Mouse (Mus musculus) stomach, embryonic 15.5 days (tissue): ENCODE measurements at regions not wholly inside any gene's neighbourhood (a gene's known extent, or its start where the extent isn't known, plus 50 kb on each side); places are given as distances from the start of the nearest gene placed in this dataset.

Experiments used
- ATAC-seq: fragments of 200-750 bp; cut with Nextera tagmentation; 2 replicates; pipeline ENCODE4 v1.8.0; 2017; ENCODE audit warnings: low read depth, moderate number of reproducible peaks, moderate TSS enrichment; ENCODE audit not compliant: insufficient read depth, low FRiP score
- H3K27ac ChIP-seq: fragments of 300-500 bp; sonication (generic); 2 replicates; pipeline ENCODE4 v1.5.1; 2015; ENCODE audit warnings: mild to moderate bottlenecking, inconsistent platforms
- H3K27me3 ChIP-seq: fragments of 300-500 bp; sonication (generic); replicated peaks from 2 replicates; pipeline ENCODE4 v1.6.1; 2015; ENCODE audit warnings: inconsistent platforms
- H3K36me3 ChIP-seq: fragments of 300-500 bp; sonication (generic); 2 replicates; pipeline ENCODE4 v1.6.1; 2015; ENCODE audit warnings: inconsistent platforms
- H3K4me1 ChIP-seq: fragments of 300-500 bp; sonication (generic); 2 replicates; pipeline ENCODE4 v1.6.1; 2015; ENCODE audit warnings: inconsistent platforms
- H3K4me2 ChIP-seq: fragments of 300-500 bp; sonication (generic); 2 replicates; pipeline ENCODE4 v1.6.1; 2015; ENCODE audit warnings: mild to moderate bottlenecking, inconsistent platforms
- H3K4me3 ChIP-seq: fragments of 300-500 bp; sonication (generic); replicated peaks from 2 replicates; pipeline ENCODE4 v1.5.1; 2015; ENCODE audit warnings: inconsistent platforms
- H3K9ac ChIP-seq: fragments of 300-500 bp; sonication (generic); 2 replicates; pipeline ENCODE4 v1.6.1; 2015; ENCODE audit warnings: inconsistent platforms
- H3K9me3 ChIP-seq: fragments of 300-500 bp; sonication (generic); 2 replicates; pipeline ENCODE4 v1.6.1; 2016; ENCODE audit warnings: inconsistent platforms
- WGBS: fragments of 180-500 bp; shearing (Covaris S2); methylation state at CpG from one replicate; pipeline ENCODE4 v1.1.7; 2015; 5-methylcytosine and 5-hydroxymethylcytosine counted together

DNA sequence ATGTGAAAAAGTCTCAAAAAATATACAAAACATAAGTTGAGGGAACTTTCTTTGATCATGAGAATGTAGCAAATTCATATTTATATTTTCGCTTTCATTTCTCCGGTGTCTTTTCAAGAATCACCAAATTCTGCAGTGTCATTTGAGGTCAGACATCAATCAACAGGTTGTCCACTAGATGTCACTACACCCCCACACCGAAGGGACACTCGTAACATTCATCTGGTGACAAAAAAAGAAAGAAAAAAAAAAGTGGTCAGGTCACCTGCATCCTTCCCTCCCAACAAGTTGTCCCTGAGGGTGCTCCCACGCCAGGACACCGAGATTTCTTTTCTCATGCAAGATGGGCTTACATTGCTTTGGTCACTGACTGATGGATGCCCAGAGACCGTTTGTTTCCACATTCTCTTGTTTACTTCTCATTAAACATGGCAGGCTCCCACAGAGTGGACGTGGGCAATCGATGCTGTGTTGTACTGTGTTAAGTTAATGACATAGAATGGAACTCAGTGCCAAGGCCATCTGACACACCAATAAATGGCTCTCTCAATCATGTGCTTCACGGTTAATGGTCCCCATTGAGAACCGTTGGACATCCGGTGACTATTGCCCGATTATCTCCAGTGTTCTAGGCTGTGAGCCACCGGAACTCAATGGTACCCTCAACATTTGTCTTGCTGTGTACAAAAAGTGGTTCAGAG is 199.1 kb upstream of the Gadl1 start:
- Histone ChIP-seq H3K27me3 (no peaks in the 10 kb centered on the region), H3K9ac (no peak overlapping the region), H3K36me3 (no peaks in the 10 kb centered on the region), H3K4me1 (peaks cover 6% of the 10 kb centered on the region; the same call in 1 of the 2 replicates), H3K4me3 (no peak overlapping the region), H3K4me2 (no peak overlapping the region), H3K9me3 (no peaks in the 10 kb centered on the region), H3K27ac (no peak overlapping the region)
- no peak for ATAC-seq
- WGBS = 85% methylated on average over 14 of the region's 14 CpGs

DNA sequence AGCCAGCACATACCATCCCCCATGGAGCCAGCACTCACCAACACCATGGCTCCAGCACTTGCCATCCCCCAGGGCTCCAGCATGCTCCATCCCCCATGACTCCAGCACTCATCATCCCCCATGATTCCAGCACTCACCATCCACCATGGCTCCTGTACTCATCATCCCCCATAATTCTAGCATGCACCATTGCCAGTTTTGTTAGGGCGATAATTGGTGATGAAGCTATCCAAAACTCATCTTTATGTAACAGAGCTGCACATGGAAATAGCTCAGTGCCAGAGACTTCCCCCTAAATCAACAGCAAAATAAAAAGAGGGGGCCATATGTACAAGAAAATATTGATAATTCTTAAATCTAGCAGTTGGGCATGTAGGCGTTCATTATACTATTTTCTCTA is 188.9 kb upstream of the Gadl1 start:
- H3K36me3 ChIP-seq = no peaks in the 10 kb centered on the region
- no peaks in the 10 kb centered on the region for H3K4me1 ChIP-seq
- no peak overlapping the region for H3K4me2 ChIP-seq
- H3K4me3 ChIP-seq = no peak overlapping the region
- no peak overlapping the region for H3K9ac ChIP-seq
- no peak overlapping the region for H3K27ac ChIP-seq
- WGBS = 91% methylated on average over 2 of the region's 2 CpGs
- no peak for ATAC-seq
- no peaks in the 10 kb centered on the region for H3K9me3 ChIP-seq
- H3K27me3 ChIP-seq = no peaks in the 10 kb centered on the region

DNA sequence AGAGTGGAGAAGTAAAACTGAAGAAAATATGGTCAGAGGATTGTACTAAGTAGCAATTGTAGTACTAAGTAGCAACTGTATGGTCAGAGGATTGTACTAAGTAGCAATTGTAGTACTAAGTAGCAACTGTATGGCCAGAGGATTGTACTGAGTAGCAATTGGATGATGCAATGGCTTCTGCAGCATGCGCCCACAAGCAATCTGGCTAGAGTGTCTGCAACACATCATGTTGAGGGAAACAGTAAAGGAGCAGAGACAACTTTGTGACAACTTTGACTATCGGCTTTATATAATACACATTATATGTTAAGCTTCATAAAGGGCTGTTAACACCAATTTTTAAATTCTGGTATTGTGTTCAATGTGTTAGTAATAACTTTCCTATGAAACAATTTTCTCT is 188.4 kb upstream of the Gadl1 start:
- no peak for ATAC-seq
- no peaks in the 10 kb centered on the region for H3K27me3 ChIP-seq
- H3K4me2 ChIP-seq = no peak overlapping the region
- no peak overlapping the region for H3K9ac ChIP-seq
- no peaks in the 10 kb centered on the region for H3K9me3 ChIP-seq
- no peak overlapping the region for H3K4me3 ChIP-seq
- H3K27ac ChIP-seq = no peak overlapping the region
- 96% methylated on average over 2 of the region's 2 CpGs for WGBS
- H3K36me3 ChIP-seq = no peaks in the 10 kb centered on the region
- H3K4me1 ChIP-seq = no peaks in the 10 kb centered on the region

DNA sequence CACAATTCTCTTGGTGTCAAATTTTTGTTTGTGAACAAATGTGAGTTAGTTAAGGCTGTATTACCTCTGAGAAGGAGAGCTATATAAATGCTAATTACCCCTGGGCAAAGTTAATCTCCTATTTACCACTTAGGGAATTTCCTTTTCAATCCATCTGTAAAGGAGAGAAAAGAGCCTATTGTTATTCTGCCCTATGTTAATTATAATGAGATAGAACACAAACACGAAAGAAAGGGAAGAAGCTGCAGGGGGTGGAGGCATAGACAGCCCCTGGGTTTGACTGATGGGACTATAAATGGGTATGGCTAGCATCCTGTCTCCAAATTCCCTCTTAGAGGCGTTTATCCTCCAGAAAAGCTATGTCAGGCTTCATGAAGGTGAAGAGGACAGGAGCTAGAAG is 185.2 kb upstream of the Gadl1 start:
- WGBS = 52% methylated on average over 2 of the region's 2 CpGs
- Histone ChIP-seq H3K27ac (no peak overlapping the region), H3K9me3 (no peaks in the 10 kb centered on the region), H3K4me3 (no peak overlapping the region), H3K4me2 (no peak overlapping the region), H3K27me3 (no peaks in the 10 kb centered on the region), H3K36me3 (no peaks in the 10 kb centered on the region), H3K9ac (no peak overlapping the region), H3K4me1 (no peaks in the 10 kb centered on the region)
- no peak for ATAC-seq

DNA sequence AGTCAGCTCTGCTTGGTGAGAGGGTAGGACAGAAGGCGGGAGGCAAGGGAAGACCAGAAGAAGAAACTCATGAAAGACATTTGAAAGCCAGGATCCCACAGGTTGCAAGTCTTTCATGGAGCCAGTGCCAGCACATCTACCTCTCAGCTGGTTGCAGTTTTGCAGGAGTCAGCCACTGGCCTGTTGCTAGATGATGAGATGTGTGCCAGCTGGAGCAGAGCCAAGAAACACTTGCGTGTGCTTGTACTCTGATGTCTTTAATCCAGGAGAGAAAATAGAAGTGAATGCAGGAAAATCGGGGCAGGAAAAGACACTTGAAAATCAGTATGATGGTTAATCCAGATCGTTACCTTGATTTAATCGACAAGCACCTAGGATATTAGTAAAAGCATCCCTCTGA is 181.9 kb upstream of the Gadl1 start:
- Histone ChIP-seq H3K4me3 (no peak overlapping the region), H3K27ac (no peak overlapping the region), H3K4me1 (no peaks in the 10 kb centered on the region), H3K9me3 (no peaks in the 10 kb centered on the region), H3K36me3 (no peaks in the 10 kb centered on the region), H3K27me3 (no peaks in the 10 kb centered on the region), H3K4me2 (no peak overlapping the region), H3K9ac (no peak overlapping the region)
- ATAC-seq = no peak
- 52% methylated on average over 5 of the region's 5 CpGs for WGBS

DNA sequence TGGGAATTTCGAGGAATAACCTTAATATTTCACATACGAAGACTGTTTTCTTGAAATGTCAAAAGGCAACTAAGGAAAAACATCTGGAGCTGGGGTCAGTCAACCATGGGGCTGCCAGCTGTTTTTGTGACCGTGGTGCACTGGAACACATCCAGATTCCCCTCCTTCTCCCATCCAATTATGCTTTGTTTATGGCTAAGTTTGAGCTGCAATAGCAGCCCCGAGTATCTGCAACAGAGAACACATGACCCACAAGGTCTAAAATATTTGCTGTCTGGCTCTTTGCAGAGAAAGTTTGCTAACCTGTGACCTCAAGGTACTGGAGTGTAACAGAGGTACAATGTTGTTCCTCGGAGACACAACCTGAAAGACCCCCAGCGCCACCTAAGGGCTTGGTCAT is 177.7 kb upstream of the Gadl1 start:
- Histone ChIP-seq H3K36me3 (no peaks in the 10 kb centered on the region), H3K27ac (no peak overlapping the region), H3K4me2 (no peak overlapping the region), H3K9me3 (no peaks in the 10 kb centered on the region), H3K4me3 (no peak overlapping the region), H3K9ac (no peak overlapping the region), H3K4me1 (no peaks in the 10 kb centered on the region), H3K27me3 (no peaks in the 10 kb centered on the region)
- ATAC-seq = no peak; the same call in 1 of the 2 replicates
- WGBS = 35% methylated on average over 6 of the region's 6 CpGs

DNA sequence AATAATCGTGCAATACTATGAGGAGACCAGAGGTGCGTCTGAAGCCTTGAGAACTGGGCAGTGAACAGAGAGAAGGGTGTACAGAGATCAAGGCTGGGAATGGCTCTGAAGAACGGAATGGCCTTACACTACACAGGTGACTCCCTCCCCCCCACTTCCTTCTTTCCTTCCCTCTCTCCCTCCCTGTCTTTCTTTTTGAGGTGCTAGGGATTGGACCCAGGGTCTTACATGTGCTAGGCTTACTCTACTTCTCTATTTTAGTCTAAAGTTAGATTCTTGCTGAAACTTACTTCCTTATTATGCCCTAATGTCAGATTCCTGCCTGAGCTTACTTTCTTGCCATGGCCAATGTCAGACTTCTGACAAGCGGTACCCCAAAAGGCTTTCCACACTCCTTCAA is 176.2 kb upstream of the Gadl1 start:
- H3K27me3 ChIP-seq = no peaks in the 10 kb centered on the region
- ATAC-seq = no peak
- no peak overlapping the region for H3K27ac ChIP-seq
- H3K9me3 ChIP-seq = no peaks in the 10 kb centered on the region
- H3K36me3 ChIP-seq = no peaks in the 10 kb centered on the region
- 89% methylated on average over 4 of the region's 4 CpGs for WGBS
- H3K4me2 ChIP-seq = no peak overlapping the region
- H3K9ac ChIP-seq = no peak overlapping the region
- no peaks in the 10 kb centered on the region for H3K4me1 ChIP-seq
- H3K4me3 ChIP-seq = no peak overlapping the region

DNA sequence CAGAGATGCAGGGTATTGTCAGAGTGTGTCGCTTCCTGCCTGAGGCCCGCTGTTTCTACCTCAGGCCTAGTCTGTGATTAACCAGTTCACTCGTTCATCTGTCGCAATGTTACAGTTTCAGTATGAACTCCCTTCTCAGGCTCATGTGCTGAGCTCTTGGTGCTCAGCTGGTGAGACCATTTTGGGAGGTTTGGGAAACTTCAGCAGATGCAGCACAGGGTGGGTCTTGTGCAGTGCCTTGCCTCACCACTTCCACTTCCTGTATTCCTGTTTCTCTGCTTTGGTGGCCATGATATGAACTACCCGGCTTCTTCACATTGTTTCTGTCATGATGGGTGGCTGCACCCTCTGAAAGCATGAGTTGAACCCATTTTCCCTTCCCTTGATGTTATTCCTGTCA is 169.3 kb upstream of the Gadl1 start:
- ATAC-seq = no peak
- H3K4me2 ChIP-seq = no peak overlapping the region

DNA sequence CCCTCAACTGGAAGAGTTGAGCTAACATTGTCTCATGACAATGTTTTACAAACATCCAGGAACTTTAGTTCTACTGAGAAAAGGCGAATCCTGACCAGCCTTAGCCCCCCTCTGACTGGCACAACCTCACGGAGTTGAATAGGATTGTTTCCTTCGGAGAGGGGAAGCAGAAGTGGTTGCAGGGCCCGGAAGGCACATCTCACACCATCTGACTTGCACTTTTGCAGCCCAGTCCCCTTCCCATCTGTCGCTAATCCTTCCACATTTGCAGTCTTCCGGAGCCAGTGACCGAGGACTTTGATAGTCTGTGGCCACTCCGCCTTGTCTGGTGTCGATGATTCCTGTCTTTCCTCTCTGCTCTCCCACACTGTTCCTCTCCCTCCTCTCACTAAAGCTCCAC is 162.8 kb upstream of the Gadl1 start:
- no peak overlapping the region for H3K4me2 ChIP-seq
- no peak overlapping the region for H3K27ac ChIP-seq
- no peaks in the 10 kb centered on the region for H3K9me3 ChIP-seq
- 69% methylated on average over 9 of the region's 9 CpGs for WGBS
- no peaks in the 10 kb centered on the region for H3K36me3 ChIP-seq
- H3K4me3 ChIP-seq = no peak overlapping the region
- no peaks in the 10 kb centered on the region for H3K27me3 ChIP-seq
- ATAC-seq = no peak
- no peak overlapping the region for H3K9ac ChIP-seq
- H3K4me1 ChIP-seq = no peaks in the 10 kb centered on the region

More for the DNA sequence above, 169.3 kb upstream of the Gadl1 start:
- 83% methylated on average over 5 of the region's 5 CpGs for WGBS
- Histone ChIP-seq H3K9ac (no peak overlapping the region), H3K4me3 (no peak overlapping the region), H3K9me3 (no peaks in the 10 kb centered on the region), H3K4me1 (no peaks in the 10 kb centered on the region), H3K27me3 (no peaks in the 10 kb centered on the region), H3K27ac (no peak overlapping the region), H3K36me3 (no peaks in the 10 kb centered on the region)

DNA sequence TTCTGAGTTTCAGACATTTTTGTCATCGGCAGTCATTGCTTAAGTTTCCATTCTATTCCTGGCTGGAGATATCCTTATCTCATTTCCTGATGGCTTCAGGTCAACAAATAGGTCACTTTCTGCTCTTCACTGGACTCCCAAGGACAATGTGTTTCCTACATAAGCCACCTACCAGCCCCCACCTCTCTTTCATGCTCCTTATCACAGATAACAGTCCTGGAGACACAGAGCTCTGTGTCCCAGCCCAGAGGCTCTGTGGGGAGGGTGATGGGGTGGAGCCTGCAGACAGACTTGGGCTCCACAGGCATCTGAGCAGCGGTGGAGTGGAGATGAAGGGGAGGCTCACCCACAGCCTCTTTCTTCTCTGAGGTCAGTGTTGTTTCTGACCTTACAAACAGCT is 148.8 kb upstream of the Gadl1 start:
- Histone ChIP-seq H3K36me3 (no peaks in the 10 kb centered on the region), H3K4me3 (no peak overlapping the region), H3K4me2 (no peak overlapping the region), H3K9ac (no peak overlapping the region), H3K4me1 (peaks cover 3% of the 10 kb centered on the region; the same call in 1 of the 2 replicates), H3K27me3 (no peaks in the 10 kb centered on the region), H3K9me3 (no peaks in the 10 kb centered on the region), H3K27ac (no peak overlapping the region)
- WGBS = 10% methylated on average over 2 of the region's 2 CpGs
- 0 out of 2 replicates have a peak, but pooled peaks have one; percentile 25 for ATAC-seq

DNA sequence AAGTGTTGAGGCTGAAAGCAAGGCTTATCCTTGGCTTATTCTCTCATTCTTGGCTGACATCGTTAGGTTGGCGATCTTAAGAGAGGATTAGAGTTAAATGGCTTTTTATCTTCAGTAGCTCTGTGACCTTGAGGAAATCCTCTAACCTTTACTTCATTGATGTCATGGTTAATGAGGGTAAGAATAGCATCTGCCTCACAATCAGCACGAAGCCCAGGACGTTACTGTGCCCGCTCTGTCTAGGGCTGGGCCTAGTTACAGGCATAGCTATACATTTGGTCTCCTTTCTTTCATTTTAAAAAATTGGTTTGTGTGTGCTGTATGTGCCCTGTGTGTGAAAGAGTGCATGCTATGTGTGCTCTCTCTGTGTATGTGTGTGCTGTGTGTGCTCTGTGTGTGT is 145.1 kb upstream of the Gadl1 start:
- WGBS = 68% methylated on average over 5 of the region's 5 CpGs
- H3K9me3 ChIP-seq = no peaks in the 10 kb centered on the region
- no peaks in the 10 kb centered on the region for H3K36me3 ChIP-seq
- no peak overlapping the region for H3K9ac ChIP-seq
- H3K4me2 ChIP-seq = no peak overlapping the region
- no peak for ATAC-seq
- no peak overlapping the region for H3K4me3 ChIP-seq
- H3K27ac ChIP-seq = no peak overlapping the region
- peaks cover 3% of the 10 kb centered on the region; the same call in 1 of the 2 replicates for H3K4me1 ChIP-seq
- no peaks in the 10 kb centered on the region for H3K27me3 ChIP-seq

DNA sequence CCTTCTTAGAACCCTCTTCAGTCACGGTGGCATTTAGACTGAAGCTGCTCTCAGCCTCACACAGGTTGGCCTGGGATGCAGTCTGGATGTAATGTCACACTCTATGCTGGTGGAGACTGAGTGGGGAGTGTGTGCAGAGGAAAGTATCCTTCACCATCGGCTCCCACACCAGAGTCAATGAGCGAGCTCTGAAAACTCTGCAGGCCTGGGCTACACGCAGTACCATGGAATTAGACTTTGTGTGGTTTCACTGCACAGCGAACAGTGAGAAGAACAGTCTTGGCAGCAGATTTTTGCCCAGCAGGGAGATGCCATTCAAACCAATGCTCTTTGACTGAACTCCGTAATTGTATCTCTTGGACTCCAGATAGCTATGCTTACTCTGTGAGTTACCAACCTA is 142.8 kb upstream of the Gadl1 start:
- H3K4me1 ChIP-seq = no peaks in the 10 kb centered on the region
- WGBS = 90% methylated on average over 6 of the region's 6 CpGs
- H3K4me2 ChIP-seq = no peak overlapping the region
- no peak overlapping the region for H3K9ac ChIP-seq
- no peaks in the 10 kb centered on the region for H3K27me3 ChIP-seq
- H3K4me3 ChIP-seq = no peak overlapping the region
- H3K36me3 ChIP-seq = no peaks in the 10 kb centered on the region
- no peak for ATAC-seq
- no peak overlapping the region for H3K27ac ChIP-seq
- no peaks in the 10 kb centered on the region for H3K9me3 ChIP-seq

DNA sequence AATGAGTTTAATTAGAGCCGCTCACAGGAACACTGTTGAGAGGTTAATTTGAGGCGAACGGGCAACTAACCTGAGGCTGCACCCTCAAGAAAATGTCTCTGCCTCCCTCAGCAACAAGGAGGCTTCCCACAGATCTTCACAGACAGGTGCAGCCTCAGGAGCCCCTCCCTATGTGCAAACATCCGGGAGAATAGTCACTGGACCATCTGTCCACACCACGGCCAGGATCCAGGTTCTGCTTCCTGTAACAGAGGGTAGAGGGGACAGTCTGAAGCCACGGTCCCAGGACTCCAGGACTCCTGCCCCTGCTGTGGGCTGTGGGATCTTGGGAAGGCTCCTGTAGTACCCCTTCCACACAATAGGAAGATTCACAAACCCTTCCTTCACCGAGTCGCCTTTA is 134.1 kb upstream of the Gadl1 start:
- ATAC-seq = no peak
- no peaks in the 10 kb centered on the region for H3K36me3 ChIP-seq
- H3K9me3 ChIP-seq = no peaks in the 10 kb centered on the region
- WGBS = 64% methylated on average over 8 of the region's 8 CpGs
- H3K4me3 ChIP-seq = no peak overlapping the region
- no peaks in the 10 kb centered on the region for H3K27me3 ChIP-seq
- H3K9ac ChIP-seq = no peak overlapping the region
- H3K4me1 ChIP-seq = no peaks in the 10 kb centered on the region
- no peak overlapping the region for H3K4me2 ChIP-seq
- no peak overlapping the region for H3K27ac ChIP-seq
